Mouse (Mus musculus): ENCODE measurements around the gene 9930021J03Rik.

DNA sequence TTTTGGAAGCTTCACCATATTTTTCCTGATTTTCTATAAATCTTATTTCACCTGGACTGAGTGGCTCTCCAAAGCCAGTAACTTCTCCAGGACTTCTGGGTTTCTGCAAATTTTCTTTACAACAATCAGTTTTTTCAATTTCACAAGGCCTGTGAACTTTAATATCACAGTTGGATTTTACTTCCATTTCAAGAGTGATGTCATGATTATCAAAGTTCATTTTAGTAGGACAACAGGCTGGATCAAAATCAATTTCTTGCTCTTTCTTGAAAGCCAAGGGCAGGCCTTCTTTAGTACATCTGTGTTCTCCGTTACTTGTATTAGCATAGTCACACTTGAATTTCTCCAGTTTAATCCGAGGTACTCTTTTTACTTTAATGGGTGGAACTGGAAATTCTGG lies 51.9 kb downstream of the 9930021J03Rik start:
- TF ChIP-seq GATA1 (IDR thresholded peaks at IDR 0.05; ENCODE audit: borderline replicate concordance, low read length), result no peak
- no peak for TF ChIP-seq FLI1 (IDR thresholded peaks at IDR 0.05; ENCODE audit: low read length)
